ENCODE assay signal across 8 mouse cellular contexts in genomic region chr10:116207987-116208726, GRCm38 (mm10).
A peak's percentile ranks its signal among the peaks of the same experiment; 100 is the strongest.
DNase-seq lines count a peak whose midpoint lies in the region; ATAC-seq and TF ChIP-seq lines count a peak whose summit lies in the region.

No protein-coding gene starts in this region.

- no peak overlapping the region for H3K27ac ChIP-seq in neural tube, embryonic 11.5 days (ENCODE audit: low read depth, low read length)
- no peak overlapping the region for H3K27ac ChIP-seq in bone marrow macrophage, adult 2 months (ENCODE audit: insufficient read depth, low read depth, low read length)
- H3K27ac ChIP-seq in forebrain, embryonic 13.5 days: no peak overlapping the region
- H3K27ac ChIP-seq in hindbrain, embryonic 15.5 days (replicated peaks): 0 out of 2 replicates have a peak overlapping the region, but pooled peaks have one; percentile 12
- H3K27ac ChIP-seq in limb, embryonic 14.5 days (replicated peaks; ENCODE audit: low read depth, low read length): no peak overlapping the region
- no peak overlapping the region; the same call in 1 of the 2 replicates for H3K27ac ChIP-seq in midbrain, embryonic 15.5 days

- H3K36me3 ChIP-seq in neural tube, embryonic 11.5 days (ENCODE audit: control insufficient read depth, insufficient read depth, low read length): no peaks in the 10 kb centered on the region
- H3K36me3 ChIP-seq in forebrain, embryonic 13.5 days (ENCODE audit: poor library complexity, severe bottlenecking): no peaks in the 10 kb centered on the region
- H3K36me3 ChIP-seq in hindbrain, embryonic 15.5 days: no peaks in the 10 kb centered on the region
- H3K36me3 ChIP-seq in limb, embryonic 14.5 days (ENCODE audit: control insufficient read depth, insufficient read depth, low read length): no peaks in the 10 kb centered on the region
- H3K36me3 ChIP-seq in midbrain, embryonic 15.5 days (replicated peaks): no peaks in the 10 kb centered on the region

- no peaks in the 10 kb centered on the region for H3K9me3 ChIP-seq in neural tube, embryonic 11.5 days (ENCODE audit: control insufficient read depth, low read length)
- H3K9me3 ChIP-seq in forebrain, embryonic 13.5 days (replicated peaks): no peaks in the 10 kb centered on the region
- H3K9me3 ChIP-seq in hindbrain, embryonic 15.5 days: no peaks in the 10 kb centered on the region
- no peaks in the 10 kb centered on the region for H3K9me3 ChIP-seq in limb, embryonic 14.5 days (ENCODE audit: control insufficient read depth, low read length)
- H3K9me3 ChIP-seq in midbrain, embryonic 15.5 days: no peaks in the 10 kb centered on the region

- no peaks in the 10 kb centered on the region for H3K27me3 ChIP-seq in neural tube, embryonic 11.5 days (ENCODE audit: control insufficient read depth, insufficient read depth, low read length)
- H3K27me3 ChIP-seq in forebrain, embryonic 13.5 days: no peaks in the 10 kb centered on the region
- H3K27me3 ChIP-seq in hindbrain, embryonic 15.5 days: no peaks in the 10 kb centered on the region
- no peaks in the 10 kb centered on the region for H3K27me3 ChIP-seq in limb, embryonic 14.5 days (ENCODE audit: control insufficient read depth, insufficient read depth, low read length)
- H3K27me3 ChIP-seq in midbrain, embryonic 15.5 days (replicated peaks): no peaks in the 10 kb centered on the region

- DNase-seq in neural tube, embryonic 11.5 days (ENCODE audit: low spot score): peak; percentile 57
- DNase-seq in neural tube, embryonic 10.5 days (ENCODE audit: extremely low spot score, low spot score): no peak
- peak; percentile 57 for DNase-seq in limb, embryonic 14.5 days (ENCODE audit: low spot score)

- no peaks in the 10 kb centered on the region for H3K4me1 ChIP-seq in neural tube, embryonic 11.5 days (ENCODE audit: control insufficient read depth, insufficient read depth, low read length)
- H3K4me1 ChIP-seq in bone marrow macrophage, adult 2 months (ENCODE audit: control insufficient read depth, insufficient read depth, low read length): no peaks in the 10 kb centered on the region
- no peaks in the 10 kb centered on the region for H3K4me1 ChIP-seq in forebrain, embryonic 13.5 days
- H3K4me1 ChIP-seq in hindbrain, embryonic 15.5 days (replicated peaks): peaks cover 4% of the 10 kb centered on the region; the same call in 1 of the 2 replicates
- no peaks in the 10 kb centered on the region for H3K4me1 ChIP-seq in limb, embryonic 14.5 days (ENCODE audit: control insufficient read depth, insufficient read depth, low read length)
- peaks cover 3% of the 10 kb centered on the region; the same call in 1 of the 2 replicates for H3K4me1 ChIP-seq in midbrain, embryonic 15.5 days

- H3K9ac ChIP-seq in neural tube, embryonic 11.5 days (ENCODE audit: low read length): no peak overlapping the region
- H3K9ac ChIP-seq in forebrain, embryonic 13.5 days: no peak overlapping the region
- no peak overlapping the region for H3K9ac ChIP-seq in hindbrain, embryonic 15.5 days
- no peak overlapping the region for H3K9ac ChIP-seq in limb, embryonic 14.5 days (ENCODE audit: low read depth, low read length, severe bottlenecking)
- no peak overlapping the region for H3K9ac ChIP-seq in midbrain, embryonic 15.5 days

- H3K4me3 ChIP-seq in neural tube, embryonic 11.5 days (ENCODE audit: low read depth, low read length): no peak overlapping the region
- H3K4me3 ChIP-seq in bone marrow macrophage, adult 2 months (ENCODE audit: insufficient read depth, low read length): no peak overlapping the region
- H3K4me3 ChIP-seq in forebrain, embryonic 13.5 days: no peak overlapping the region
- H3K4me3 ChIP-seq in hindbrain, embryonic 15.5 days: no peak overlapping the region
- 0 out of 2 replicates have a peak overlapping the region, but pooled peaks have one; percentile 7 for H3K4me3 ChIP-seq in limb, embryonic 14.5 days (replicated peaks; ENCODE audit: low read length)
- no peak overlapping the region for H3K4me3 ChIP-seq in midbrain, embryonic 15.5 days

- no peak for ATAC-seq in neural tube, embryonic 11.5 days (ENCODE audit: insufficient read depth, low FRiP score, low TSS enrichment)
- ATAC-seq in forebrain, embryonic 13.5 days: peak; percentile 50; the same call in 1 of the 2 replicates
- ATAC-seq in hindbrain, embryonic 15.5 days (ENCODE audit: low FRiP score, low read depth): no peak
- no peak for ATAC-seq in limb, embryonic 14.5 days (ENCODE audit: low FRiP score, low read depth)
- ATAC-seq in midbrain, embryonic 15.5 days (replicated peaks): no peak
- ATAC-seq in inflammation-experienced regulatory T-cells, adult 6 months: no peak

- WGBS in neural tube, embryonic 11.5 days: 22% methylated on average over 9 of the region's 9 CpGs
- WGBS in forebrain, embryonic 13.5 days: 24% methylated on average over 9 of the region's 9 CpGs
- WGBS in hindbrain, embryonic 15.5 days: 27% methylated on average over 9 of the region's 9 CpGs
- 12% methylated on average over 9 of the region's 9 CpGs for WGBS in limb, embryonic 14.5 days
- WGBS in midbrain, embryonic 15.5 days: 15% methylated on average over 9 of the region's 9 CpGs

- no peak for TF ChIP-seq POLR2A in bone marrow macrophage, adult 2 months (IDR thresholded peaks at IDR 0.05; ENCODE audit: borderline replicate concordance, low read depth, low read length)
- no peak for TF ChIP-seq POLR2A in limb, embryonic 14.5 days (IDR thresholded peaks at IDR 0.05; ENCODE audit: borderline replicate concordance, extremely low read depth, insufficient read depth, insufficient read length)

- H3K4me2 ChIP-seq in neural tube, embryonic 11.5 days (ENCODE audit: low read depth): peak overlapping the region; percentile 26; the same call in 1 of the 2 replicates
- peak overlapping the region; percentile 21; the same call in 1 of the 2 replicates for H3K4me2 ChIP-seq in forebrain, embryonic 13.5 days
- peak overlapping the region; percentile 25; the same call in 1 of the 2 replicates for H3K4me2 ChIP-seq in hindbrain, embryonic 15.5 days
- H3K4me2 ChIP-seq in limb, embryonic 14.5 days (replicated peaks; ENCODE audit: low read depth, low read length, severe bottlenecking): peak overlapping the region; percentile 34; the same call in 1 of the 2 replicates
- peak overlapping the region; percentile 17 for H3K4me2 ChIP-seq in midbrain, embryonic 15.5 days

- TF ChIP-seq CTCF in bone marrow macrophage, adult 2 months (IDR thresholded peaks at IDR 0.05; ENCODE audit: low read depth, low read length): peak; percentile 83
